Mouse (Mus musculus): ENCODE measurements around the gene Arid5b.
A peak's percentile ranks its signal among the peaks of the same experiment; 100 is the strongest.

Arid5b gene

DNA sequence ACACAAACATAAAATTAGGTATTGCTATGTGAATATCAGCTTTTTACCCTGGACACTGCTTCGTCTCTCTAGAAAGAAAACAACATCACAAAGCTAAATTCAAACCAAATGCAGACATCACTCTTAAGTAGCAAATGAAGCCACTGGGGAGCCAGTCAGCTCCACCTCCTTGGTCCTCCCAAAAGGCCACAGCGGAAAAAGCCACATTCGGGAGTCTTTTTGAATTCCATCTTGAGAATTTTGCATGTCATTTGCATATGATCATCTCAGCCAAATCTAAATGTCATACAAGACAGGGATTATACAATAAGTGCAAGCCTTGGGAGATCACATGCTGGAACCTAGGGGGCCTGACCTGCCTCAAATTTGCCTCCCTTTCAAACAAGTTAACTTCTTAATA, 85.0 kb downstream of the Arid5b start:
- DNase-seq (ENCODE audit: low spot score in 2 of 2) = no peak

DNA sequence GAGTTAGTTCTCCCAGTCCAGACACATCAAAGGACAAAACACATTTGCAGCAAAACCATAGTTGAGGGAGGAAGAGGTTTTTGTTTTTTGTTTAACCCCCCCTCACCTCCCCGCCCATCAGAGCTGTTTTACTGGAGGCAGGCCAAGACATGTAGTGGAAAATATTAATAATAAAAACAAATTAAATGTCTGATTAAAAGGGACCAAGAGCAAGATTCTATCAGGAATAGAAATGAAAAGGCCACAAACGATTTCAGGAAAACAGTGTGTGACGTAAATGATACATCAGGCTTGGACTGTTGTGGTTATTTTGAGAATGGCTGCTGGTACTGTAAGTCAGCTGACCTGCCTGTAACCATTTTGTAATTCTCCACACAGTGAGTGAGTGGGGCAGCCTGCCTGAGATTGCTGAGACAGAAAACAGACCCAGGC, 85.7 kb downstream of the Arid5b start:
- no peak for DNase-seq (ENCODE audit: low spot score in 2 of 2)

DNA sequence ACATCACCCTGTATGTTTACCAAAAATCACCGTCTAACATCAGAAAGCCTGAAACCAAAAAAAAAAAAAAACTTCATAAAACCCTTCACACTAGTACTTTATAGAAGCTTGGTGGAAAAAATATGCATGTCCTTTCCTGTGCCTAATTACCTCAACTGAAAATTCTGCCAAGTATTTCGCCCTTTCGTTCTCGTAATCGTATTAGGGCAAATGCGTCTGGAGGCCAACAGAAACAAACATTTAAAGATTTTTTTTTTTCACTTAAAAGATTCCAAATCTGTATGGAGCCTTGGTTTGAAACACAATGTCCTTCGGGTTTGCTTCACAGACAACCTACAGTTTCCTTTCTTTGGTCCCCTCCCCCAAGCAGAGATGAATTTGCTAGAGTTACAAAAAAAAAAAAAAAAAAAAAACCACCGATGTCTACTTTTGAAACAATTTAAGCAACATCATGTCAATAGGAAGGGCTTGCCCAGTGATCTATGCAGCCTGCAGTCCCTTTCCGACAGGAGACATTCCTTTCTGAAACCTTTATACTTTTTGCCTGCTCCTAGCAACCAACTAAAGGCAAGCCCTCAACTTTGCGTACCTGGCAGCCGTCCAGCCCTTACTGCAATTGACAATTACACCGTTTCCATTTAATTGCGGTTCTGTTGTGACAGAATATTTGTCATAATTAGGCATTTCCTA, 86.7 kb downstream of the Arid5b start:
- DNase-seq (ENCODE audit: low spot score in 2 of 2) = no peak

DNA sequence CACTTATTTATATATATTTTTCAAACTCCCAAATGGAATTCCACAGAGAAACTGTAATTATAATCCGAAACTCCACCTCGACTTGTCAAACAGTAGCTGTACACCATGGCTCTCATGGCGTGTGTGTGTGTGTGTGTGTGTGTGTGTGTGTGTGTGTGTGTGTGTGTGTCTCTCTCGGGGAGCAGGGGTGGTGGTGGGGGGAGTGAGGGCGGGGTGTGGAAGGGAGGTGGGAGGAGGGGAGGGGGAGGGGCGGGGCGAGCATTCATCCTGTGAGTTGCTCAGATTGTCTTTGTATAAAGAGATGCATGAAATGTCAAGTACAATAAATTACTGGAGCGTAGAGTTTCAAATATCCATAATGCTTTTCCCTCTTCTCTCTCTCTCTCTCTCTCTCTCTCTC, 87.4 kb downstream of the Arid5b start:
- DNase-seq (ENCODE audit: low spot score in 2 of 2) = no peak

DNA sequence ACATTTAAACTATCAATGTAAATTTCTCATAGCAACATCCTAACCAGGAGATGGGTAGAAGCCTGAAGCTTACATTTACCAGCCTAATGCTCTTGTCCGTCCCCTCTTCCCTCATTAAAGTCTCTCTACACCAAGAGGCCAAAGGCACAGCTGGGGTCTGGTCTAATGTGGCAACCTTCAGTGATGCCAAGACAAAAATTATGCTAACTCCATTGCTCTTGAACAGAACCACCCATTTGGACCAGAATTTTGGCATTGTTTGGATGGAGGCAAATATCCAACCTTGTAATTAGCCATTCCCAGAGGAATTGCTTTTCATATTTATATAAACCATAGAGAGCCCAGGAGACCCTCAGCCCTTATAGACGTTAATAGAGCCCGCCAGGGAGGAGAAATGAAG, 88.7 kb downstream of the Arid5b start:
- DNase-seq (ENCODE audit: low spot score in 2 of 2) = no peak

DNA sequence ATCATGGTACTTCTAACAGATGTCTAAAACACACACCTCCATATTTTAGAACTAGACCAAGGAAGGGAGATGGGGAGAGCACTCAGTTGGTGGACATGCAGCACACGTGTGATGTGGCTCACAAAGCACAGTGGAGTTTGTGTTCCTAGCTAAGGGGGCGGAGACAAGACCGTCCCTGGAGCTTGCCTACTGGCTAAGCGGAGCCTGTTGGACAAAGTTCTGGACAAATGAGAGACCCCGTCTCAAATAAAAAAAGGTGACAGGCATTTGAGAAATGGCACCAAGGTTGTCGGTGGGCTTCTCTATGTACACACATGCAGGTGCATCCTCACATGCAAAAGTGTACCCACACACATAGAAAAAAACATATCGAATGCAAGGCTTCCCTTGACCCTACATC, 95.4 kb downstream of the Arid5b start:
- no peak for DNase-seq (ENCODE audit: low spot score in 2 of 2)

DNA sequence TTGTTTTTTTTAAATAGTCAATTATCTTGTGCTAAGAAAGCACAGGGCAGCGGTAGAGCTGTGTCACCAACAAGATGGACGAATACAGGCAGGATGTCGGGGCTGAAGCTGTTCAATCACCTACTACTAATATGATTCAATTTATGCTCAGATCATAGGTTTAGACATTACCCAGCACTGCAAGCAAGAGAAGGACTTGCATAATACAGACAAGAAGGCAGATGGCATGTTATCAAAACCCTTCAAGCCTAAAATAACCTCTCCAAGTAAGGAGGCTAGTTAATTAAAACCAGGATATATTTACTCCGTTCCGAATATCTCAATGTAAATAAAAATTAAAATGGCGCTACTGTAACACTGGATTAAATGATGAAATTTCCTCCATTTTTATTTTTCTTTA, 96.3 kb downstream of the Arid5b start:
- no peak for DNase-seq (ENCODE audit: low spot score in 2 of 2)

DNA sequence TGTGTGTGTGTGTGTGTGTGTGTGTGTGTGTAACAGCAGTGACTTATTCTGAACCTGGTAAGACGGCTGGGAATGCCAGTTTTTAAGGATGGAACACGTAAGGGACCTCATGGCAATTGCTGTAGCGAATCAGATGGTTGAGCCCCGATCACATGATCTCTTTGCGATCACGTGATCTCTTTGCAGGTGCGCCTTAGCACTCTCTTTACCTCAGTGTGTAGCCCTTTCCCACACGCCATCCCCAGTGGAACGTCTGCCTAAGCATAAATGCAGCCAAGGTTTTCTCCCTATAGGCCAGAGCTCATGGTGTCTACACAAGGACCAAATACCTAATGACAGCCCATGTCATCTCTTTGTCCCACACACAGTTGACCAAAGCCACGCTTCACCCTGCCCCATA, 97.4 kb downstream of the Arid5b start:
- DNase-seq (ENCODE audit: low spot score in 2 of 2) = no peak

DNA sequence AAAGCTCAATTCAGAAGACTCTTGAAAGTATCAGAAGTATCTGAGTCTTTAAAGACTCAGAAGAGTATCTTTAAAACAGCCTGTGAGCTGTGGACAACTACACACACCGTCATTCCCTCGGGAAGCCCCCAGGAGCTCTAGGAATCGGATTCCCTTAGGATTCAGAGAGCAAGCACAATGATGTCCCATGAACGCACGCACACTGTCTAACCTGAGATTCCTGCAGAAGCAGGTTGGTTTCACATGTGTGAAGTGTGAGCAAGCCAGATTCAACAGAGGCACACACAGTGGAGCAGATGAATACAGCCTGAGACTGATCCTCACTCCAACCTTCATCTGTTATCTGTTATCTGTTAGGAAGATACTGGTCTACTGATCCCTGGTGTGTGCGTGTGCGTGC, 97.8 kb downstream of the Arid5b start:
- no peak for DNase-seq (ENCODE audit: low spot score in 2 of 2)

DNA sequence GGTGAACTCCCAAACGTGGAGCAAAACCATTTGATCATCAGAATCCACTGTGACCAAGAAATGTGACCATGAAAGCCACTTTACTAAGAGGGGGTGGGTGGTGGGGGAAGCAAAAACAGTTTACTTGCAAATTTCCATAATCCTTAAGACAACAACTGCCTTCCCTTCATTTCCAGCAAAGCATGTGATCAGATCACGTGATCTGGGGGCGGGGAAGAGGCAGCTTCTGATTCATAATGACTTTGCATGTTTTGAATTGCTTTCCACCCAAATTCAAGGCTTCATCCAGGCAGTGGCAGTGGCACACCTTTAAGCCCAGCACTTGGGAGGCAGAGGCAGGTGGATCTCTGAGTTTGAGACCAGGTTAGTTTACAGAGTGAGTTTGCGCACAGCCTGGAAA, 98.4 kb downstream of the Arid5b start:
- DNase-seq (ENCODE audit: low spot score in 2 of 2) = no peak

DNA sequence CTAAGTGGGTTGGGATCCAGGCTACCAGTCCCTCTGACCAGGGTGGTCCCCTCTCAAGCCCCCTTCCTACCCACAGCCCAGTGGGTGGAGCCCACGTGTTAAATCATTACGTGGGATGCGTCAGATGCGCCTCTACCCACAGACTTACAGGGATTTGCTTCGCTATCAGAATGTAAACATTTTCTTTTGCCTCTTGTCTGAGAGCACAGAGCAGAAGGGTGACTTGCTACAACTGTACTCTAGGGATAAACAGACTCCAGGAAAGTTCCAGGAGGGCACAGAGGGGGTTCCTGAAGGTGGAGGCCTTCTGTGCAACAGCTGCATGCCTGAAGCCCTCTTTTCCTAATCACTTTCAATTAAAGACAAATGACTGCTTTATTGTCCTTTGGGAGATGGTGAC, 98.8 kb downstream of the Arid5b start:
- no peak for DNase-seq (ENCODE audit: low spot score in 2 of 2)

DNA sequence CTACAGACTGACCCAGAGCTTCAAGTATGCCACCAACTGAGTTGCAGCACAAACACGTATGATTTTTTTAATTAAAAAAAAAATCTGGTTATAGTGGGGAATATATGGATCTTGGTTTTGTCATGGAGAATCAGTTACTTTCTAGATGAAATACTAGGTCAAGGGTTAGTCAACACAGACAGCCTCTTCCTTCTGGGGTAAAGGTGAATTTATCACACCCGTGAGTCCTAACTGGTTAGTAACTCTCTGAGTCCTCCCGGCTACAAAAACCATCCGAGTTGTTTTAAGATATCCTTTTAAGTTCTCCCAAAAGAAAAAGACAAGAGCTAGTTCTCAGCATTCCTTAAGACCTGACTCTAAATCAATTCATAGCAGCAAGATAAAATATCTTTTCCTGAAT, 99.2 kb downstream of the Arid5b start:
- no peak for DNase-seq (ENCODE audit: low spot score in 2 of 2)

DNA sequence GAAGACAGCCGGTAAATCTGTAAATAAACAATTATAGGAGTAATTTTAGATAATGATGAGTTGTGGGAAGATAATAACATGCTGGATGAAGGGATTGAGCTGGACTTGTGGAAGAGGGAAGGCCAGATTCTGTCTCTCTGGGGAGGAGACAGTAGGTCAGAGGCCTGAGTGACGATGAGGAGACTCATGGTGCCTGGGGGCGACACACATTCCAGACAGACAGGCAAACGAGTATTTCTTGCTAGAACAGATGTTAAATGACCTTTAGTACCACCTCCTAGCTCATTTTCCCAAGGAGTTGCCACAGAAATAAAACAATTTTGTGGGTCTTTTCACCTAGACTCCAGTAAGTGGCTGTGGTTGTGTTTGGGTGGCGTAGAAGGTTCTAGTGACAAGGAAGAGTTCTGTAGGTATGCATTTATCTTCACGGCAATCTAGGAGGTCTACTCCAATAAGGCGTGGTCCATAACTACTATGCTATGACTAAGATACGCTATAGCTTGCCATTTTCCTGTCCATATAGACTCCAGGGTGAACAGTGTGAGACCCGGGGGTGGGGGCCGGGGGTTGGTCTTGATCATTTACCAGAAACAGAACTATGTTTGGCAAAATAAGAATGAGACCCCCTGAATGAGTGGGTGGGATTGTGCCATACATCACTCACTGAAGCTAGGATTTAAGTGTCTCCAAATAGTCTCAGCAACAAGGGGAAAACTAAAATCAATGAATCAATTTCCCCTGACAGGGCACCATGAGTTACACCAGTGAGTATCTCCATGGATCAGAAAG, 100.6 kb downstream of the Arid5b start:
- DNase-seq (ENCODE audit: low spot score in 2 of 2) = no peak

DNA sequence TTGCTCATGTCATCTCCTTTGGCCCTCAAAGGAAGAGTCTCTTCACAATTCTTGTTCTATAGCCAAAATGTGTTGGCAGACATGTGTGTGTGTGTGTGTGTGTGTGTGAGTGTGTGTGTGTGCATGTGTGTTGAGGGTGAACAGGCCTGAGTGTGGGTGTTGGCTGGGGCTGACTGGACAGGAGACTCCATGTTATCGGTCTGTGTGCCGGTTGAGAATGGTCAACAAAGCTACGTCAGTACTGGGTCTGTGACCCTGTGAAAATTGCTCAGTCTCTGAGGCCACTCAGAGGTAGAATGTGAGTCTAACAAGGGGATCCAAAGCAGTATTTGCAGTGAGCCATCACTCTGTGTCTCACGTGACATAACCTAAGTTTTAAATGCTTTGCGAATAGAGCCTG, 102.7 kb downstream of the Arid5b start:
- no peak for DNase-seq (ENCODE audit: low spot score in 2 of 2)

DNA sequence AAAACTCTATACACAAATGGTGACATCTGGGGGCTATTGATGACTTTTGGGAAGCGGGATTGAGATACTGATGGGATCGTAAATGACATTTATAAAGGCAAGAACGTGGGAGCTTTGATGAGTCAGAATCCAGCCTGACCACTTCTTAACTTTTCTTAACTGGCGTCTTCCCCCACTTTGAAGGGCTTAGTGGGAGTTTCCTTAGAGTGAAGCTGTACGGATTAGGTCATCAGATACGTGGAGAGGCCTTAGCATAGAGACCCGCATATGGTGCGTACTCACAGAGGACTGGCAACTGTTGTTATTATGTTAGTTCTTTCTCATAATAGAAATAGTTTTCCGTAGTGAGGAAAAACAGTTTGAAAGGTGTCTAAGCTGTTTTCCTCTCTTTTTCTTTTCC, 104.9 kb downstream of the Arid5b start:
- DNase-seq (ENCODE audit: low spot score in 2 of 2) = no peak

DNA sequence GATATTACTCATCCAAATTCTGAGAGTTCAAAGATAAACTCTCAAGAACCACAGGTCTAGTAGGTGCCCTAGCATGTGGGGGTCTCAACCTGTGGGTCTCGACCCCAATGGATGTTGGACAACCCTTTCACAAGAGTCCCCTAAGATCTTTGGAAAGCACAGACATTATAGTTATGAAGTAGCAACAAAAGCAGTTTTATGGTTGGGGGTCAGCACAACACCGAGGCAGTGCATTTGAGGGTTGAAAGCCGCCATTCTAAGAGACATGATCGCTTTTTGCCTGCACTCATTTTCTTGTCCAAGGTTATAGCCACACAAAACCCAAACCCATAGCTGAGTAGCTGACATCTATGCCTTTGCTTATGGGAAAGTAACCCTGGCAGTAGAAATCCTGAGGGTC, 105.6 kb downstream of the Arid5b start:
- no peak for DNase-seq (ENCODE audit: low spot score in 2 of 2)

DNA sequence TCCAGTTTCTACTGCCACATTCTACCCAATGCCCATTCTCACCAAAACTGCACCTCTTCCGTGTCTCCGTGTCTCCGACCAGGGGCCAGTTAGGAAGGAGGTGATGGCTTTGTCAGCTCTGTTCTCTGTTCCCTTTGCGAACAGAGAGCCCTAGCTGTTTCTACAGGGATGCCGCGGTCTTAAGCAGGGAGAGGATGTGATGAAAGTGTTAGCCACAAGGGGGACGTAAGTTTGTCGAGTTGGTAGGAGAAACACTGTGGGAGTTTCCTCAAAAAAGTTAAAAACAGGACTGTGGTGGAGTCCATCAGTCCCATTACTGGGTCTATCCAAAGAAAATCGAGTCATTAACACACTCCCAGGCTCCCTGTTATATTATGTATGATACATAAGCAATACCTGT, 106.6 kb downstream of the Arid5b start:
- DNase-seq (ENCODE audit: low spot score in 2 of 2) = peak in 1 of 2 experiments; percentile 16

DNA sequence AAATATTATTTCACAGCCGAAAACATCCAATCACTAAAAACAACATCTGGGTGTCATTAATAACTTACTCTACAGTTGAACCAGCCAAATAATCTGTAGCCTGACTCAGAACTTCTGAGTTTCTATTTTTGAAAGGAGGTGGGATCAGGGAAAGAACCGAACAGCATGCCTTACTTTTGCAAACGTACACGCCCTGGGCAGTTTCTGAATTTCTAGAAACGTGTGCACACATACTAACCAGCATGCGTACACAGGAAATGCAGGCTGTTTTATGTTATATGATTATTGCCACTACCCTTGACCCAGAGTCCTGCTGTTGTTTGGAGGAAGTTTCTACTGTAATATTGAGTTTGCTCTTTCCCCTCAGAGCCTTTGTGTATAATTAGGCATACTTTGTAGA, 109.9 kb downstream of the Arid5b start:
- DNase-seq (ENCODE audit: low spot score in 2 of 2) = no peak

DNA sequence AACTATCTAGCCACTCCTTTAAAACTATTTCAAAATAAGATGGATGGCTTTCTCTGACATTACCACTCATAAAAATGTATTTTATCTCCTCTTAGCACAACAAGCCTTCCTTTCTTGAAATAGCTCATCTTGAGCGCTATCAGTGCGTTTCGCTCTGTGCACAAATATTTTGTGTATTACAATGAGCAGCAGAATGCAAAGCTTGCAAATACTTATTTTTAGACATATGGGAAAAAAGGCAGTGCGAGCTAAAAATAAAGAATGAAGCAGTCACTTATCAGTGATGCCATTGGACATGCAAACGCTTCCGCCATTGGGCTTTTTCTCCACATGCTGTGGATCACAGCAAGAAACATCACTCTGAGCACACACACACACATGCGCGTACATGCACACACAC, 110.4 kb downstream of the Arid5b start:
- DNase-seq (ENCODE audit: low spot score in 2 of 2) = no peak

DNA sequence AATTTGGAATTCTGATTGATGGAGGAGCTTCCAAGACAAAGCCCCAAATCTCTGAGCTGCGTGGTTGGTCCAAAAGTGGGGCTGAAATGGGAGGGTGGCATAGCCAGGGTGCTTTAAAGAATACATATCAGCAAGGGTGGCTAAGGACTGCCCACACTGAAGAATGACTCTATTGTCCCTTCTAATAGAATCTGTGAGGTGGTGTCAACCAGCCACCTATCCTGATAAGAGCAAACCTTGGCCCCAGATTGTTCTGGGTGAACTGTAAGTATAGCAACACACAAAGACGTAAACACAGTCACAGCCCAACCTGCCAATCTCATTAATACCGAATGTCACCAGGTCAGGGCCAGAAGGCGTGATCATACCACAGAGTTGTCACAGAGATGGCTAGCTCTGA, 111.4 kb downstream of the Arid5b start:
- DNase-seq (ENCODE audit: low spot score in 2 of 2) = no peak

DNA sequence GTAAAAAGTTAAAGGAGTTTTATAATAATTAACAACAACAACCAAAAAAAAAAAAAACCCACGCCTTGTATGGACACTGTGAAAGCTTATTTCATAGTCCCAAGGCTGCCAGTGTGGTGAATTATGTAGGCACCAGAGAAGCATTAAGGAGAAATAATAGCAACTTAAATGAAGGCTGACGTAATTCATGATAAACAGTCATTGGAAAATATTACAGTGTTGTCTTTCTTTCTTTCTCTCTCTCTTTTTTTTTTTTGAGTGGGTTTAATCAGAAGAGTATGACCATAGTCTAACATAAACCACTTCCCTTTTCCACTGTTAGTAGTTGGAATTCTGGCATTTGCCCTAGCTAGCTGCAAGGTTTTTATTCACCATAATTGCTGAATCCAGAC, 111.8 kb downstream of the Arid5b start:
- no peak for DNase-seq (ENCODE audit: low spot score in 2 of 2)

DNA sequence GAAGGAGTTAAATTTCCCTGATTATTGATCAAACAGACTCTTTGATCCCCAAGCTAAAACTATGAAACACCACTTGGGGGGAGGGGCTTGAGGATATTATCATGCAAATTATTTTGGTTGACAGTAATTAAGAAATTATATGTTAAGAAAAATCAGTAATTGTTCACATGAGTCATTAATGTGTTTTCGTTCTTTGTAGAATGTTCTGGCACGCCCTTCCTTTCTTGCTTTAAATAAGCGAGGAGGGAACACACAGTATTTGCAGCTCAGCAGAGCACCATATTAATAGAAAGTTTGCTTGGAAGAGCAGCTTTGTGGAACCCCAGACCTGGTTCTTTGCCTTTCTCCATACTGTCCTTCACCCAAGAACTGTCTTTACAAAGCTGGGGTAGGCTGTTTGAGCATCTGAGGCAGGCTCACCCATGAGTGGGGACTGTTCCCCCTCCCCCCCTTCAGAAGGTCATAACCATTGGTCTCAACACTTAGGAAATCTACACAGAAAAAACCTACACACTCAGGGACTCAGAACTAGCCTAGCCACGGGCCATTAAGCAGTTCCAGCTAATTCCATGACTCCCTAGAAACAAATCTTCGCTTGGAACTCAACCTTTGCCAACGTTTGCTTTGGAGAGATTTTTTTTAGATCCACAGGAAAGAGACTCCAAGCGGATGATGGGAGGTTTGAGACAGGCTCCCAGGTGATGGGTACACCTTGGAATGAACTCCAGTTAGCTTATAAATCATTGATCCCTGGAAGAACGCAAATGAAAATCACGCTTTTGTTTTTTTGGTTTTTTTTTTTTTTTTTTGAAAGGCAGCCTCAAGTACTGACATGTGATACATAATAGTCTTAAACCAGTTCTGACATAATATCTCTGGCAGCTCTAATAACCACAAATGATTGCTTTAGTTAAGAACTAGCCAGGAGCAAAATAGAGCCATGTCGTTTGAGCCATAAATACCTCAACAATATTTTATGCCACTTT, 112.5 kb downstream of the Arid5b start:
- DNase-seq (ENCODE audit: low spot score in 2 of 2) = no peak

Measured in thymus, postnatal 10 days (tissue).